Mouse (Mus musculus): ENCODE measurements at regions not wholly inside any gene's neighbourhood (a gene's known extent, or its start where the extent isn't known, plus 50 kb on each side); places are given as distances from the start of the nearest gene placed in this dataset.

DNA sequence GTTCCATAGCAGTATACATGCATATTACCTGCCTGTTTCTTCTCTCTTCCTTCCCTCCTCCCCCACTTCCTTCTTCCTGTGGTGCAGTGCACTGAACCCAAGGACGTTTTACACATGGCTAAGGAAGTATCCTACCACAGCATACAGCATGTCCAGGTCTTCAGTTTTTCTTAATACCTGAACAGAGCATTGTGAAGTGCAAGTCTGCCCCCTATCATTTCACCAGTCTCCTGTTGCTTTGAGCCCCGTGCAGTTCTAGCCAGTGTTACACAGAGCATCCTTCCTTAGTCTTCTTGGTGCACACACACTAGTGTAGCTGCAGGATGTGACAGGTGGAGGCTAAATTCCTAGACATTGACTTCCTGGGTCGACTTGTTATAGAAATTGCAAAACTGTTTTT lies 53.7 kb upstream of the Foxb1 start:
- no peak for DNase-seq (ENCODE audit: low spot score in 2 of 2)

DNA sequence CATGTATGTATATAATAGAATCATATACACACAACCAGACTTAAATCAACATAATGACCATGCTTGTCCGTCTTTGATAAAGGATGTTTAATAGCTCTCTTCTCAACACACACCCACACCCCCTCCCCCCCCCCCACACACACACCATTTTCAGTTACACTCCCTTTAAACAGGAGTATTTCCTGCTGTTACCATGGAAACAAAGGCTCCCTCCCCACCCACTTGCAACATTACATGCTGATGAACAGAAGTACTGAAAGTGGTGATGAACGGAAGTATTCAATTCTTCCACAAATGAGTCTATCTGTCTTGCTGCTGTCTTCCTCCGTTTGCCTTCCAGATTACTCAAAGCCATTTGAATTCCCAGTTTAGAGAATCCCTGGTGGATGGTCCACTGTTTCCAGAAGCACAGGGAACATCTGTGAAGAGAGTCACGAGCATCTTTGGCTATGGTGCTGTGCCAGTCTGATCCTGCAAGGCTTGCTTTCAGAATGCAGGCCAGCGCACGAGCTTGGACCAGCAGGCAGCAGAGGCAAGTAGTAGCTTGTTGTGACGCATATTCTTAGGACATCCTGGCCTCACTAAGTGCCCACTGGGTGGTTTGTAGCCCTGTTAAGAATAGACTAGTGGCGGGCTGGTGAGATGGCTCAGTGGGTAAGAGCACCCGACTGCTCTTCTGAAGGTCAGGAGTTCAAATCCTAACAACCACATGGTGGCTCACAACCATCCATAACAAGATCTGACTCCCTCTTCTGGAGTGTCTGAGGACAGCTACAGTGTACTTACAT lies 62.6 kb upstream of the Foxb1 start:
- peak; percentile 20 to 22 for DNase-seq (ENCODE audit: low spot score in 2 of 2)

DNA sequence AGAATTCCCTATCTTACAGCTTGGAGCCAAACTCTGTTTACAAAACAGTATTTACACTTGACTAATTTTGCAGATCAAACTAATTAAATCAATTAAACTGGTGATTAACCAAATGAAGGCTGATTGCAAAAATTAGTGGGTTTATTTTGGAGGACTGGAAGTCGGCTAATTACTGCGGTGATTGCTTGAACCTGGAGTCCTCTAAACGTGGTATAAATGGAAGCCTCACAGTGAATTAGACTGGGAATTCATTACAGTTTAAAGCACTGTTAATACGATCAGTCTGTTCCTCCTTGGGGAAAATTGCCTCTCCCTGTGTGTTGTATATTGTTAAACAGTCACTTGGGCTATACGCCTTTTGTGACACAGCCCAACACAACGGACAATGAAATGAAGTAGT lies 67.7 kb upstream of the Foxb1 start:
- no peak for DNase-seq (ENCODE audit: low spot score in 2 of 2)

DNA sequence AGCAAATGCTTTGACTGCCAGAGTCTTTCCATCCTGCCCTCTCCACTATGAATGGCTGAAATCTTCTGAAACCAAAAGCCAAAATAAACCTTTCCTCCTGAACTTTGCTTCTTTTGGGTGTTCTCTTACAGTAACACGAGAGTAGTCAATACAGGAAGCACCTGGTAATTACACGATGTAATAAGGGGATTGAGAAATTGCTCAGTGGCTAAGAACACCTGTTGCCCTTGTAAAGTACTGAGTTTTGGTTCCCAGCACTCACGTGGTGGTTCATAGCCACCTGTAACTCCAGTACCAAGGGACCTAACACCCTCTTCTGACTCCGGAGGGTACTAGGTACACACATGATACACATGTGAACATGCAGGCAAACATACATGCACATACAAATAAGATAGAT lies 74.7 kb upstream of the Foxb1 start:
- DNase-seq (ENCODE audit: low spot score in 2 of 2): no peak

DNA sequence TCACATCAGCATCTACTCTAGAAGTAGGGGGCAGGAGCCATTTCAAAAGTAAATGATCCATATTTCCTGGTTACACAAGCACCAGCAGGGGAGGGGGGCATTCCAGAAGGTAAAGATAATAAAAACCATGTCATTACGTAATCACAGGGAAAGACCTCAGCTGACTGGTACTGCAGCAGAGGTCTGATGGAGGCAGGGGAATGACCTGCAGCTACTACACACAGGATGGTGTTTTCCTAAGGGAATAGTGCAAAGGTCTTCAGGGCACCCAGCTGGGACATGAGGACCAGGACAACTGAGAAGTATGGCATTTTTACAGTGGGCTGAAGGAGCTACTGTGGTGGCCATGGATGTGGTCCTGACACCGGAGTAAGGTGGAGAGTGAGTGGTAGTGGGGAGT lies 78.5 kb upstream of the Foxb1 start:
- no peak for DNase-seq (ENCODE audit: low spot score in 2 of 2)

DNA sequence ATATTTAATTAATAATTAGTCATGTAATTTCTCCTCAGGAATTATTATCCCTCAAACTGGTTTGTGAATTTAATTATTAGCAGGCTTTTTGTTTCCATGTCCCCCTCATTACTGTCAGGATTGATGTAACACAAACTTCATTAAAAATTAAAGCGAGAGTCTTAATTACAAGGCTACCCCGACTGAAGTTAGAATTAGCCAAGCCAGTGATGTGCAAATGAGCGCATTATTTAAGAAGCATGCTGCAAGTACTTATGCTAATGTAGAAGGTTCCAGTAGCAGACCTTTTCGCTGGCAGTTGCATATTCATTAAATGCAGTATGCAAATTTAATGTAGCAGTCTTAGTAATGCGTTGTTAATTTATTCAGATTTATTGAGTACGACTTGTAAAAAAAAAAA lies 84.0 kb upstream of the Foxb1 start:
- DNase-seq (ENCODE audit: low spot score in 2 of 2): peak in 1 of 2 experiments; percentile 11

DNA sequence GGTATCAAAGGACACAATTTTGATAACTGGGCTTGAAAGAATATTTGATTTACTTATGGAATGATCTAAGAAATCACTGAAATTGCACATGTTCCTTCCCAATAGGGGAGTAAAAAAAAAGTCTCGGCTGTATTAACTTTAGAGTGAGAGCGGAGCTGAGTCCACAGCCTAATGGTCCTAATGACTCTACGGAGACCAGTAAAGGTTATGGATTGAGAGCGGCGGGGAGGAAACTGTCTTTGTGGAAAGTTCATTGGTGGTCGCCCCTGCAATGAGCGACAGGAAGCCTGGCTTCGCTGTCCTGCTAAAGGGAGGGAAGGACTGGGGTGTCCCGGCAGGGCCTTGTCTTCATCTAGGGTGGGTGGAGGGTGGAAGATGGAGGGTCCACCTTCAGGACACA lies 84.5 kb upstream of the Foxb1 start:
- DNase-seq (ENCODE audit: low spot score in 2 of 2): no peak

DNA sequence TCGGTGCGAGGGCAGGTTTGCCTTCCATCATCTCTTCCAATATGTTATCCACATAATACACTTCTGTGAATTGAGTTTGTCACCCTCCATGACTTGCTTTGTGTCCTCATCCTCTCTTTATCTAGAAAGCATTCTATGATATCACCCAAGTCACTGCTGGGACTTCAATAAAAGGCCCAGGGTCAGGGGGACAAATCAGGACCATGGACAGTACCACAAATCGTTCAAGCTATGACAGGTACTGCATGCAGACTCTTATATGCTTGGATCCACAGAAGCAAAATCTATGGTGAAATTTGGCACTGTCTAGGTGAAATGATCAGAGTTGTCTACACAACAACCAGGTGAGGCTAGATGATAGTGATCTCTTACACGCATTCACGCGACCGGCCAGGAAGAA lies 95.9 kb upstream of the Foxb1 start:
- no peak for DNase-seq (ENCODE audit: low spot score in 2 of 2)

DNA sequence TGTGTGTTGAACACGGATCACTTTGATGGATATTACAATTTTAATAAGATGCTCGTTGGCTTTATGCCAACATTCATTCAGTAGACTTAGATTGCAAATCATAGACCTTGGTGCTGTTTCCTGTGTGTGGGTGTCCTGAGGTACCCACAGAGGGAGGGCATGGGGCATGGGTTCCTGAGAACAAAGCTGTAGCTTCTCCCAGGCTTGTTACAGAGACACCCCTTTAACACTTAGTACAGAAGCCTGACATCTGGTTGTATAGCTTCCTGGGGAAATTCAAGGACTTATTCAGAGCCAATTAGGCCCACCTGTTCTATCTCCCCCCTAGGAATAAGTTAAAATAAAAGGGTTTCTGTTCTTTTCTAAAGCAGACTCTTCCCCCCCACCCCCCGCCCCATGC lies 97.9 kb upstream of the Foxb1 start:
- DNase-seq (ENCODE audit: low spot score in 2 of 2): no peak

DNA sequence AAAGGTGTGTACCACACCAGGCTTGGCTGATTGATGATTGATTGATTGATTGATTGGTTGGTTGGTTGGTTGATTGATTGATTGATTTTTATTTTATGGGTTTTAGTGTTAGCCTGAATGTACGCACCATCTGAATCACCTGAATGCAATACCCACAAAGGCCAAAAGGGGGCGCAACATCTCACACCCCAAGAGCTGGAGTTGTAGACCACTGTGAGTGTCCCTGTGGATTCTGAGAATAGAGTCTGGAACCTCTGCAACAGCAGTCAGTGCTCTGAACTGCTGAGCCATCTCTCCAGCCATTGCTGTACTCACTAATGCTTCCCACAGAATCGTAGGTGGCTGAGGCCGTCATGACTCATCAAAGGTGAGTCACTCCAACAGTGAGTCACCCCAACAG lies 109.4 kb upstream of the Foxb1 start:
- DNase-seq (ENCODE audit: low spot score in 2 of 2): no peak

DNA sequence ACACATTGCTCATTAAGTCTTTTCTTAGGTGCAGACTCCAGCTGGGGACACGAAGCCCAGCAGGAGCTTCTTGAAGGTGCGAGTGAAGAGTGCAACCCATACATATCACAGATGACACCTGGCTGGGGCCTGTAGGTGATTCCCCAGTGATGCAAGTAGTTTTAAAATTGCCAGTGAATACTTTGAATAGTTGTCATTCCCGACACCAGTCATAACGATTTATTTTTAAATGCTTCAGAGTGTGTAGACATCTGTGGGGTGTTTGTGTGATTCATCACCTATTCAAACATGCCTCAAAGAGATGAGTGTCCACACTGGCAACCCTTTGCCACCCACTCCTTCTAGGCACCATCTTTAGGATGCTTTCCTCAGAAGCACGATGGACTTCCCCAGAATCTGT lies 102.9 kb upstream of the Bnip2 start:
- DNase-seq (ENCODE audit: low spot score in 2 of 2): no peak

DNA sequence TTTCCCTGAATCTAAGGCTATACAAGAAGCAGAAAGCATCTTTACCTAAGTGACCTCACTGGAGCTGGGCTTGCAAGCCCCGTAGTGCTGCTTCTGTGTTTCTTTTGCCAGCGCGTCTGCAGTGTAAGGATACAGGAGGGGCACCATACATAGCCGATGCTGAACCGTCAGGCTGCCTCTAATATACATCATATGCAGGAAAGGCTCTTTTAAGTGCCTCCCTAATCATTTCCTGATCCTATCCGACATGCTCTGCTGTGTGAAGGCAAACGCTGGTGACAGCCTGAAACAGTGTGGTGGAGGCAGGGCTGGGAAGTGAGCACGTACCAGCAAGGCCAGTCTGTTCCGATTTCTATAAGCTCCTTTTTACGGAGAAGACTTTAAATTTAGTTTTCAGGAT lies 91.2 kb upstream of the Bnip2 start:
- no peak for DNase-seq (ENCODE audit: low spot score in 2 of 2)

DNA sequence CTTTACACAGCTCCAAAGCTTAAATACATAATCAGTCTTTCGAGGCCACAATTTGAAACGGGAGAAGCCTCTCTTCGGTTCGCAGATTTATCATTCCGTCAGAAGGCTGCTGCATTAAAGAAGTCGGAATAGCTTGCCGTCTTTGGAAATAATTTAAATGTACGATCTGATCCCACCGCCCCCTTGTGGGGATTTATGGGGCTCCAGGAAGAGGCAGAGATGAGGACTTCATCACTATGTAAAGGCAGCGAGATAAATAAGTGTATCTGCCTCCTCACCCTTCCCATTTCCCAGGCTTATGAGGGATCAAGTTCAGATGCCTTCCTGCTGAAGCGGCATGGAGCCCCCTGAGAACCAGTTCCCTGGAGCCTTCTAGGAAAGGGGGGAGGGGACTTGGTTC lies 89.9 kb upstream of the Bnip2 start:
- peak; percentile 25 to 40 for DNase-seq (ENCODE audit: low spot score in 2 of 2)

DNA sequence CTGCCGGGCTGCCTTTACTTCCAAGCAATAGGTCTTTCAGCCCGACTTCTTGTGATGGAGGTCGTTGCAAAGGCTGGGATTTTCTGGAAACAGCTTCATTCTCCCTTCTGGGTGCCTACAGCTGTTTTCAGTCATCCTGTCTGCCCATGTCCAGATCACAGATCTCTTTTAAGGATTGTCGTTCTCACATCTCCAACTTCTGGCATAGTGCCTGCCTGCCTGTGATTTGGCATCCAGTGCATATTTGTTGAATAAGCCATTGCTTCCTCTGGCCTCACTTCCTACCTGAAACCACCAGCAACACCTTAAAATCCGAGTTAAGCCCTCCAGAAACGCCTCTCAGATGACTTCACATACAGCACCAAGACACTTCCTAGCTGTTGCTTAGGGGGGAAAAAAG lies 88.4 kb upstream of the Bnip2 start:
- no peak for DNase-seq (ENCODE audit: low spot score in 2 of 2)

DNA sequence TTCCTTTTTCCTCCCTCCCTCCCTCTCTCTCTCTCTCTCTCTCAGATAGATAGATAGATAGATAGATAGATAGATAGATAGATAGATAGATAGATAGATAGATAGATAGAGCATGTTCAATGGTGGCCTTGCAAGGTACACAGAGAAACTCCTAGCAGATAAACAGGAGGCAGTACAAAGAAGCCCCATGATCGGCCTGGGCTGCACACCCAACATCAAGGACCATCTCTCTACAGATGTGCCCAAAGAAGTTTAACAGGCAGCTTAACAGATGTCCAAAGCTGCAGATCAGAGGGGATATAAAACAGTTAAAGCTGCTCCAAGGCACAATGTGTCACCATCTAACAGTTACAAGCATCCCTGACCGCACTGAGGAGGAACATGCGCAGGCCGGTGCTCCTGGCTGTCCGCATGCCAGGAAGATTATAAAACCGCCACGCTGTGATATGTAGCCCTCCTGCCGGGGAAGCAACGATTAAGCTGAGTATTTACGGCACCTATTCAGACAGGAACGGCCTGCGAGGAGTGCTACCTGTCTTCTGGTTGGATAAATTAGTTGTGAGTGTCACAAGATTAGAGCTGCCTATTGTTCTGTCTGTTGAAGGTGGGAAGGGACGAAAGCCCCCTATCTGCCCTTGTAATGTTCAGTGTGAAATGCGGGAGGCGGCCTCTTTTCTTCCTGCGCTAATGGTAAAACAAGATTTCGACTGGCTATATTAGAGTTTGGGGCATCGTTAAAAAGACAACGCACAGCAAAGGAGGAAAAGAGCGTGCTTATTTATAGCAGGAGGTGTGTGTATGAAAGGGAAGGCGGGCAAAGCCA lies 81.9 kb upstream of the Bnip2 start:
- DNase-seq (ENCODE audit: low spot score in 2 of 2): no peak

DNA sequence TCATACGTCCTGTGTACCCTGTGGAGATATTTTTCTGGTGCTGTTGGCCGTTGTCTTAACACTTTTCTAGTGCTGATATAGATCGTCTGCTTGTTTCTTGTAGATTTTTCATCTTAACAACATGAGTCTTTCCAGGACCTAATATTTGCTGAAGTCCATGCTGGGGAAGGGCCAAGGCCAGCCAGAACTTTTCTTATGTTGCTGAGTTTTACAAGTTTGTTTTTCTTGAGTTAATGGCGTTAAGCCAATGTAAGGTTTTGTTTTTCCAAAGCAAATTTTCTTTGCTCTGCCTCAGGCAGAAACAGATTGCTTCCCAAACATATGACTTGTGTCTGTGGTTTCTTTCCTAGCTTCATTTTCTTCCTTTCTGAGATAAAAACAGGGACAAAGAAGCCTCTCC lies 78.6 kb upstream of the Bnip2 start:
- DNase-seq (ENCODE audit: low spot score in 2 of 2): no peak

DNA sequence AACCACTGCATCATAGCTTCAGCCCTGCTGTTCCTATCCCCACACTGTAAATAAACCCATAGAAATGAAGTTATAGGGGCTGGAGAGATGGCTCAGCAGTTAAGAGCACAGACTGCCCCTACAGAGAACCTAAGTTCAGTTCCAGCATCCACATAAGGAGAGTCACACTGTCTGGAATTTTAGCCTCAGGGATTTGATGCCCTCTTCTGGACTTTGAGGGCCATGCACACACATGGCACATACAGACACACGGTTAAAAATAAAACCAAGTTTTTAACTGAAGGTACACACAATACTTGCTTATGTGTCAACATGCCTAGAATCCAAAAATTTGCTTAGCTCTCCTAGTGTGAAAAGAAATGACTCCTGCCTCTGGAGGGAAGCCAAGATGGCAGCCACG lies 61.1 kb upstream of the Bnip2 start:
- DNase-seq (ENCODE audit: low spot score in 2 of 2): no peak

DNA sequence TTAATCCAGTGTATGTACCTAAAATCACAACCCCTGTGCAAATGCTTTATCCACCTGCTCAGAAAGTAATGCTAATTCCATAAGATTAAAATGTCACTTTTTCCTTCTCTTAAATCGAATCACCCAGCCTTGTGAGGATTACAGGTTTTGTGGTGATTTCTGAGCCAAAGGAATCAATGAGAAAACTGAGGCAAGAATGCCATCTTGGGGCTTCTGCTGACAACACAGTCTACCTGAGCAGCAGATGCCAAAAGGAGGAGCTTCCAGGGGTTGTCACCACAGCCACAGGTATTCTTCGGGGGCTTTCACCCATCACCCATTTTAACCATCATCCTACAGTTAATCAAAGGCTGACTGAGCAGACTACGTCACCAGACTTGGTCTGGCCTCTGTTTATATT lies 51.4 kb upstream of the Bnip2 start:
- DNase-seq (ENCODE audit: low spot score in 2 of 2): no peak
